Mouse (Mus musculus): ENCODE results near the gene Pdss2. TPM values are rescaled to one million over a fixed set of nuclear protein-coding genes. Genes with fewer than 3 reads are reported as not detected.
"Not testable (repeated sequence)": the region's sequence is repeated elsewhere in the genome, so short reads cannot be mapped to it uniquely, and the experiment has no call there.

Gene Pdss2
- total RNA-seq, 1 experiment from 2014 or later: 19.2 TPM

GRCm38 (mm10) chr10:43244262-43244806, 23.0 kb downstream of the Pdss2 start:
- no peak for DNase-seq

- no peak for DNase-seq
These were observed 24.3 kb downstream of the Pdss2 start for GRCm38 (mm10) chr10:43245461-43246200.

- DNase-seq: no peak
These were observed 26.7 kb downstream of the Pdss2 start for GRCm38 (mm10) chr10:43247994-43248393.

DNA sequence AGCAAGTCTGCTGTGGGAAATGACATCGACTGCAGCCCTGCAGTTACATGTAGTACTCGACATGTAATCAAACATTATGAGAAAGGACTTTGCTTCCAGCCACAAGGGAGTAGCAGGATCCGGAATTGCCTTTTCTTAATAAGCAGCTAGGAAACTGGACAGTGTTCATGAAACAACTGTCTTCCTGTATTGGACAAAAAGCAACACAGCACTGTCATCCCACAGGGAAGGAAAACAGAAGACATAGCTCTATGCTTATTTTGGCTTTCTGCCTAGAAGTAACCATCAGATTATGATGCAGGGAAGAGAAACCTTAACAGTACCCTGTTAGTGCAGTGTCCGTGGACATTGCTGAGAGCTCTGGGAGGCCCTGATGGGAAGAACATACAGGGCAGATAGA, 31.0 kb downstream of the Pdss2 start:
- no peak for DNase-seq

DNA sequence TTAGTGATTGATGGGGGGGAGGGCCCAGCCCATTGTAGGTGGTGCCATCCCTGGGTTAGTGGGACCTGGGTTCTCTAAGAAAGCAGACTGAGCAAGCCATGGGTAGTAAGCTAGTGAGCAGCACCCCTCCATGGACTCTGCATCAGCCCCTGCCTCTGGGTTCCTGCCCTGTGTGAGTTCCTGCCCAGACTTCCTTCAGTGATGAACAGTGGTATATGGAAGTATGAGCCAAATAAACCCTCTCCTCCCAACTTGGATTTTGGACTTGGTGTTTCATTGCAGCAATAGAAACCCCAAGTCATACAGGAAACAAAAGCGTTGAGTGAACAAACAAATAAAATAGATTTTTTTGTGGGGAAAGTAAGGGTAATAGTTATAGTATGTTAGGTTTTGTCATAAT, 35.7 kb downstream of the Pdss2 start:
- DNase-seq: not testable (repeated sequence)

DNA sequence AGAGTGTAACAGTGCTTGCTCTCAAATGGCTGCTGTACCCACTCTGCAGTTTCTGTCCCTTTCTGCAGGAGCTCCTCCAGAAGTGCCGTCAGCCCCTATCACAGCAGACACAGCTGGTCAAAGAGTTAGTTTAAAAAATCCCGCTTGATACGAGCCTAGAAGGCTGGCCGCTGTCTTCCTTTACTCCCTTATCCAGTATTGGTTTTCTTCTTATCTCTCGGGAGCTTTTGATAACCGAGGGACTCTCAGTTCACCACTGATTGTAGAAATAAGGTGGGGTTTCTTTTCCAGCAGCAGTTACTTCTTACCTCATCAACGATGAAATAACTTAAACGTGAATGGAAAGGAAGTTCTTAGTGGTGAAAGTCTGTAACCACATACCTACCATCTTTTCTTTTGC, 36.2 kb downstream of the Pdss2 start:
- not testable (repeated sequence) for DNase-seq

DNA sequence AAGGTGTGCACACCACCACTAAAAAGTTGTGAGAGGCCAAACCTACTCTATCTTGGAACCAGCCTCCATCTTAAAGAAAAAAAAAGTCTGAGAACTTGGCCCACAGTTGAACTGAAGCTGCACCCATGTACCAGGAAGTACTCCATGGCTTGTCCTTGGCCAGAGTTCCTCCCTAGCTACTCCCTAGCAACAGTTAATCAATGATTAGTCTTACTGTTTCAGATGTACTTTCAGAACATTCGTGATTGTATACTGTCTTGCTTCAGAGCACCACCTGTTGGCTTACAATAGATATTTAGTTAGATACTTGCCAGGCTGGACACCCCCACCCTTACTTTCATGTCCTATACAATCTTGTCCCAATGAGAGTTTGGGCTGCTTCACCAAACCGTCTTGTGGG, 50.0 kb downstream of the Pdss2 start:
- DNase-seq: no peak

DNA sequence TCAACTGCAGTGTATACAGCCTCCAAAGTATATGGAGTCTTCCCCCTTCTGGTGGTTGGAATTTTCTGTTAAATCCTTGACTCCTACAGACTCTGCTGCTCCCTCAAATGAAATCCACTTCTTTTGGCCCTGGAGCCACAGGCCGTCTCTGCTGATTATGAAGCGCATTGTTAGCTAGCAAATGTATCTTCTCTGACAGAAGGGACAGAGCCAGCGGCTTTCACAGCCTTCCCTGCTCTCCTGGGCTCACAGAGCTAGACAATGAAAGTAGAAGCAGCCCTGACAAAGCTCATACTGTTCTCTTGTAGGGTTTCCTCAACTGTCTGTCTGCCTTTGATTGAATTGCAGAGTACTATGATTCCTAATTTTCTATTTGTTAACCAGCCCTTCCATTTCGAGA, 51.1 kb downstream of the Pdss2 start:
- no peak for DNase-seq

- DNase-seq: no peak
These were observed 51.8 kb downstream of the Pdss2 start for GRCm38 (mm10) chr10:43273057-43273456.

GRCm38 (mm10) chr10:43275446-43275845, 54.2 kb downstream of the Pdss2 start:
- DNase-seq: no peak

DNA sequence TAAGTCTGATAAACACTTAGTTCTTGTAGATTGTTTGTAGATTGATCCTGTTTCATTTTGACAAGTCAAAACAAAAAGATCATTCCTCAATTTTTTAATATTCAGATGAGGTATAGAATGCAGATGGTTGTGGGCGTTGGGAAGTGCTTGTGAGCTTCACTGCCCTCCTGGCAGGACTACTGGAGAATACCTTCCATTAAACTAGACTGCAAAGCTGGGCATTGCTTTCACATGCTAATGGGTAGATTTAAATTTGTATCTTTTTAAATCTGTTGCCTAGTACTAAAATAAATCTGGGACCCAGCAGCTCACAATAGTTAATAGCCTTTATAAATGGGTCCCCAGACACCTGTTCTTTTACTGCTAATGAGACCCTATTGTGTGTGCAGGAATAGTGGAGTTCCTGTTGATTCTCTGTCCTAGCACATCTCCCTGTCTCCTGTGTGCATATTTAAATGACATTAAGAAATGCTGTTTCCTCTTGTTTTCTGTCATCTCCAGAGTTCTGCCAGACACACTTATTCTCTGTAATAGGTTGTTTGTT, 54.9 kb downstream of the Pdss2 start:
- DNase-seq: no peak

DNA sequence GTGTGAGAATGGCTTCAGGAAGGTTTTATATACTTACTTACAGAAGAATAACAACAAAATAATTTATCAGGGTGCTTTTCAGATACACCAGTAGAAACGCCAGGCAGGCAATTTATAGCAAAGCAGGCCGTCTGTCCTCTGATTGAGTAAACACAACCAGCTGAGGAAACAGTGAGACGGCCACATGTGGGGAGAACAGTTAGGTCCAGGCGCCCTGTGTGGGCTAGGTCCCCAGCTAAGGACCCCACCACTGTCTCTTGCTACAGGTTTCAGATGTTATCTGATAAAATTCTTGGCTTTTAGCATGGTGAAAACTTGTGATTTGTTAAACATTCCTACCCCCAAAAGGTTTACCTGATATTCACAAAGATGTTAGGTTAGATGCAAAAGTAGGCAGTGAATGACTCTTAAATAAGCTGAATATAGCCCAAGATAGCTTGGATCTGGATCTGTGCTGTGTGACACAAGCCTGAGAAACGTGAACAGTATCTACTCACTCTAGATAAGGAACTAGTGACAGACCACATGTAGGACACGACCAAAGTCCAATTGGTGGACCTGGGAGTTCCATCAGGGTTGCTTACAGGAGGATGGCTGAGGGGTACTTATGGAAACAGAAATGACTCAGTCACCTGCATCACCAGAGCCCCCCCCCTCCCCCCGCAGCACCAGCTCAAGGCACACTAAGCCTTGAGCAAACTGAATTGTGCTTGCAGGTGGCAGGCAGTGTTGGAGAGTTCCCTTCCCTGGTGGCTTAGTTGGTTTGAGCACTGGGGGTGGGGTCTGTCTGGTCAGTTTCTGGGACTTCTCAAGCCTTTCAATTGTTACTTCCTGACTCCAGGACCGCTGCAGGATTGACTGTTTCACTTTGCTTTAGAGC, 56.2 kb downstream of the Pdss2 start:
- no peak for DNase-seq

GRCm38 (mm10) chr10:43279637-43280288, 58.5 kb downstream of the Pdss2 start:
- no peak for DNase-seq

DNA sequence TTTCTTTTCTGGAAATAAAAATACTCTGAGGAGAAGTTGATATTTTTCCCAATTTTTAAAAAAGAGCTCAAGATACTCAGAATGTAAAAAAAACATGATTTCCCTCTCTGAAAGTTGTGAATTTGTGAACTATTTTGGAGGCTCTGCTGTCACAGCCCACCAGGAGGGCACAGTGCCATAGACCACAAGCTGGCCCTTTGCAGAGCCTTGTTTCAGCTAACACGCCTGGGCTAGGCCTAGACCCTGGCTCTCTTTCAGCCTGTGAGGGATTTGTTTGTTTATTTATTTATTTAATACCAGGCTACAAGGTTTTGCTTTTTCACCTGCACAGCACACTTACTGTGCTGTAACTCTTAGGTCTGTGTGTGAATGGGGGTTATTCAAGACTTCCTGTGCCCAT, 64.3 kb downstream of the Pdss2 start:
- DNase-seq: no peak

GRCm38 (mm10) chr10:43290638-43291230, 69.4 kb downstream of the Pdss2 start:
- DNase-seq: no peak

- no peak for DNase-seq
These were observed 70.0 kb downstream of the Pdss2 start for GRCm38 (mm10) chr10:43291333-43291736.

DNA sequence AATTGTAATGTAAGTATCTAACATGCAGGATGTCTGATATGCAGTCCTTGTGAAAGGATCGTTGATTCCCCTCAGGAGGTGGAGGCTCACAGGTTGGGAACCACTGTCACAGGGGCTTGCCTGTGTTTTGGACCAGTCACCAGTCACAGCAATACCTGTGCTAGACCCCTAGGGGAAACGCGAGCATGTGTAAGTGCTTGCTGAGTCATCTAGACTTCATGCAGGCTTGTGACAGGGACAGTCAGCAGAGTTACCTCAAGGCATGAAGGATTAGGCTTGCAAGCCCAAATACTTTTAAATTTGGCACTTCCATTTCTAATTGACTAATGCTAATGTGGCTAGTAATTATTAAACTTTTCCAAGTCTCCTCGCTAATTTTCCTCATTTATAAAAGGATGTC, 71.2 kb downstream of the Pdss2 start:
- no peak for DNase-seq

- no peak for DNase-seq
These were observed 73.0 kb downstream of the Pdss2 start for GRCm38 (mm10) chr10:43294331-43294730.

GRCm38 (mm10) chr10:43308105-43308810, 87.0 kb downstream of the Pdss2 start:
- no peak for DNase-seq

GRCm38 (mm10) chr10:43310781-43311392, 89.6 kb downstream of the Pdss2 start:
- peak; percentile 17 for DNase-seq

- DNase-seq: no peak
These were observed 90.9 kb downstream of the Pdss2 start for GRCm38 (mm10) chr10:43312211-43312610.
